Mouse (Mus musculus) midbrain, embryonic 12.5 days (tissue): ENCODE measurements at regions not wholly inside any gene's neighbourhood (a gene's known extent, or its start where the extent isn't known, plus 50 kb on each side); places are given as distances from the start of the nearest gene placed in this dataset.

ENCODE experiments used
- ATAC-seq: fragments of 200-750 bp; cut with Nextera tagmentation; 2 replicates; pipeline ENCODE4 v1.8.0; 2017; ENCODE audit warnings: low read depth, moderate TSS enrichment, moderate library complexity; ENCODE audit not compliant: low FRiP score
- H3K27ac ChIP-seq: fragments of 300-500 bp; sonication (generic); replicated peaks from 2 replicates; pipeline ENCODE4 v1.5.1; 2016; ENCODE audit warnings: mild to moderate bottlenecking
- H3K27me3 ChIP-seq: fragments of 300-500 bp; sonication (generic); 2 replicates; pipeline ENCODE4 v1.6.1; 2016; ENCODE audit warnings: mild to moderate bottlenecking
- H3K36me3 ChIP-seq: fragments of 300-500 bp; sonication (generic); 2 replicates; pipeline ENCODE4 v1.6.1; 2016
- H3K4me1 ChIP-seq: fragments of 300-500 bp; sonication (generic); 2 replicates; pipeline ENCODE4 v1.6.1; 2016
- H3K4me2 ChIP-seq: fragments of 300-500 bp; sonication (generic); replicated peaks from 2 replicates; pipeline ENCODE4 v1.6.1; 2016; ENCODE audit warnings: mild to moderate bottlenecking, moderate library complexity
- H3K4me3 ChIP-seq: fragments of 300-500 bp; sonication (generic); 2 replicates; pipeline ENCODE4 v1.5.1; 2016; ENCODE audit warnings: mild to moderate bottlenecking
- H3K9ac ChIP-seq: fragments of 300-500 bp; sonication (generic); replicated peaks from 2 replicates; pipeline ENCODE4 v1.6.1; 2016; ENCODE audit warnings: mild to moderate bottlenecking, moderate library complexity
- H3K9me3 ChIP-seq: fragments of 300-500 bp; sonication (generic); 2 replicates; pipeline ENCODE4 v1.6.1; 2016; ENCODE audit warnings: mild to moderate bottlenecking
- WGBS: fragments of 180-500 bp; shearing (Covaris S2); methylation state at CpG from one replicate; pipeline ENCODE4 v1.1.7; 2016; 5-methylcytosine and 5-hydroxymethylcytosine counted together

GRCm38 (mm10) chr3:10823022-10823421 lies 487.5 kb upstream of the Gm38303 start:
- no peaks in the 10 kb centered on the region for H3K9me3 ChIP-seq
- ATAC-seq = no peak
- no peak overlapping the region for H3K4me3 ChIP-seq
- H3K4me1 ChIP-seq = no peaks in the 10 kb centered on the region
- 75% methylated on average over 1 of the region's 1 CpGs for WGBS
- H3K36me3 ChIP-seq = no peaks in the 10 kb centered on the region
- no peak overlapping the region for H3K9ac ChIP-seq
- H3K4me2 ChIP-seq = no peak overlapping the region
- H3K27ac ChIP-seq = no peak overlapping the region
- no peaks in the 10 kb centered on the region for H3K27me3 ChIP-seq

GRCm38 (mm10) chr3:10822566-10822965 lies 487.1 kb upstream of the Gm38303 start:
- H3K27ac ChIP-seq = no peak overlapping the region
- ATAC-seq = no peak
- WGBS = 74% methylated on average over 1 of the region's 1 CpGs

GRCm38 (mm10) chr3:10776258-10776995 lies 440.9 kb upstream of the Gm38303 start:
- ATAC-seq = peak; percentile 30; the same call in 1 of the 2 replicates
- Histone ChIP-seq H3K4me3 (no peak overlapping the region), H3K36me3 (no peaks in the 10 kb centered on the region), H3K27ac (no peak overlapping the region), H3K9me3 (no peaks in the 10 kb centered on the region), H3K27me3 (no peaks in the 10 kb centered on the region), H3K4me2 (no peak overlapping the region), H3K9ac (no peak overlapping the region), H3K4me1 (no peaks in the 10 kb centered on the region; the same call in 1 of the 2 replicates)
- 63% methylated on average over 10 of the region's 10 CpGs for WGBS

More at GRCm38 (mm10) chr3:10822566-10822965, 487.1 kb upstream of the Gm38303 start:
- Histone ChIP-seq H3K9ac (no peak overlapping the region), H3K9me3 (no peaks in the 10 kb centered on the region), H3K4me3 (no peak overlapping the region), H3K36me3 (no peaks in the 10 kb centered on the region), H3K27me3 (no peaks in the 10 kb centered on the region), H3K4me1 (no peaks in the 10 kb centered on the region), H3K4me2 (no peak overlapping the region)
